Mouse (Mus musculus) forebrain, embryonic 12.5 days (tissue): ENCODE results near the gene Pitpnc1. TPM values are rescaled to one million over a fixed set of nuclear protein-coding genes. Genes with fewer than 3 reads are reported as not detected.

Experiments used
- ATAC-seq: fragments of 200-750 bp; cut with Nextera tagmentation; 2 replicates; pipeline ENCODE4 v1.8.0; 2017; ENCODE audit warnings: moderate TSS enrichment; ENCODE audit not compliant: low FRiP score
- H3K27ac ChIP-seq: fragments of 300-500 bp; sonication (generic); 2 replicates; pipeline ENCODE4 v1.5.1; 2016; ENCODE audit warnings: mild to moderate bottlenecking
- H3K27me3 ChIP-seq: fragments of 300-500 bp; sonication (generic); 2 replicates; pipeline ENCODE4 v1.6.1; 2016; ENCODE audit warnings: mild to moderate bottlenecking
- H3K36me3 ChIP-seq: fragments of 300-500 bp; sonication (generic); replicated peaks from 2 replicates; pipeline ENCODE4 v1.6.1; 2016; ENCODE audit warnings: mild to moderate bottlenecking
- H3K4me1 ChIP-seq: fragments of 300-500 bp; sonication (generic); 2 replicates; pipeline ENCODE4 v1.6.1; 2016
- H3K4me2 ChIP-seq: fragments of 300-500 bp; sonication (generic); 2 replicates; pipeline ENCODE4 v1.6.1; 2016; ENCODE audit warnings: mild to moderate bottlenecking, moderate library complexity
- H3K4me3 ChIP-seq: fragments of 300-500 bp; sonication (generic); replicated peaks from 2 replicates; pipeline ENCODE4 v1.5.1; 2016; ENCODE audit warnings: mild to moderate bottlenecking
- H3K9ac ChIP-seq: fragments of 300-500 bp; sonication (generic); 2 replicates; pipeline ENCODE4 v1.6.1; 2016; ENCODE audit warnings: mild to moderate bottlenecking
- H3K9me3 ChIP-seq: fragments of 300-500 bp; sonication (generic); 2 replicates; pipeline ENCODE4 v1.6.1; 2016
- WGBS: fragments of 180-500 bp; shearing (Covaris S2); methylation state at CpG from one replicate; pipeline ENCODE4 v1.1.7; 2016; 5-methylcytosine and 5-hydroxymethylcytosine counted together
- polyA plus RNA-seq: library from polyadenylated mRNA; unstranded; fragments of >200 nt; fragmentation: Nextera tagmentation; extraction: Ambion mirVana; gene quantifications from 2 replicates; pipeline ENCODE4 v1.2.1, GENCODE M21; 2016

The Pitpnc1 gene
- polyA plus RNA-seq, 1 experiment from 2014 or later = 34.7 TPM

- 89% methylated on average over 13 of the region's 13 CpGs for WGBS
These were observed 178.5 kb downstream of the Pitpnc1 start for GRCm38 (mm10) chr11:107292036-107292435.

GRCm38 (mm10) chr11:107288186-107288563, 182.3 kb downstream of the Pitpnc1 start:
- H3K9me3 ChIP-seq = no peaks in the 10 kb centered on the region
- H3K4me3 ChIP-seq = no peak overlapping the region
- peaks cover 8% of the 10 kb centered on the region; the same call in 1 of the 2 replicates for H3K36me3 ChIP-seq
- H3K27me3 ChIP-seq = no peaks in the 10 kb centered on the region
- WGBS = 96% methylated on average over 2 of the region's 2 CpGs
- no peak overlapping the region for H3K9ac ChIP-seq
- H3K4me2 ChIP-seq = no peak overlapping the region
- no peak overlapping the region for H3K27ac ChIP-seq
- no peaks in the 10 kb centered on the region for H3K4me1 ChIP-seq
- no peak for ATAC-seq

More at GRCm38 (mm10) chr11:107292036-107292435, 178.5 kb downstream of the Pitpnc1 start:
- Histone ChIP-seq H3K27me3 (no peaks in the 10 kb centered on the region), H3K4me2 (no peak overlapping the region), H3K4me1 (no peaks in the 10 kb centered on the region), H3K4me3 (no peak overlapping the region), H3K9me3 (no peaks in the 10 kb centered on the region), H3K9ac (no peak overlapping the region), H3K27ac (0 out of 2 replicates have a peak overlapping the region, but pooled peaks have one; percentile 15), H3K36me3 (peaks cover 10% of the 10 kb centered on the region; the same call in 1 of the 2 replicates)
- no peak for ATAC-seq

GRCm38 (mm10) chr11:107287215-107288185, 183.0 kb downstream of the Pitpnc1 start:
- Histone ChIP-seq H3K4me3 (no peak overlapping the region), H3K4me1 (no peaks in the 10 kb centered on the region), H3K27ac (no peak overlapping the region), H3K4me2 (no peak overlapping the region), H3K9me3 (no peaks in the 10 kb centered on the region), H3K27me3 (no peaks in the 10 kb centered on the region), H3K9ac (no peak overlapping the region), H3K36me3 (peaks cover 8% of the 10 kb centered on the region; the same call in 1 of the 2 replicates)
- ATAC-seq = no peak
- 93% methylated on average over 11 of the region's 11 CpGs for WGBS

GRCm38 (mm10) chr11:107285731-107286130, 184.8 kb downstream of the Pitpnc1 start:
- no peaks in the 10 kb centered on the region for H3K27me3 ChIP-seq
- no peak overlapping the region for H3K27ac ChIP-seq
- H3K4me1 ChIP-seq = peaks cover 4% of the 10 kb centered on the region; the same call in 1 of the 2 replicates
- peaks cover 8% of the 10 kb centered on the region; the same call in 1 of the 2 replicates for H3K36me3 ChIP-seq
- WGBS = 88% methylated on average over 7 of the region's 7 CpGs
- no peak overlapping the region for H3K4me3 ChIP-seq
- H3K4me2 ChIP-seq = no peak overlapping the region
- H3K9ac ChIP-seq = no peak overlapping the region
- H3K9me3 ChIP-seq = no peaks in the 10 kb centered on the region
- ATAC-seq = no peak

- Histone ChIP-seq H3K27ac (no peak overlapping the region), H3K9ac (no peak overlapping the region), H3K9me3 (no peaks in the 10 kb centered on the region), H3K36me3 (peaks cover 5% of the 10 kb centered on the region; the same call in 1 of the 2 replicates), H3K4me3 (no peak overlapping the region), H3K4me2 (no peak overlapping the region), H3K4me1 (peaks cover 22% of the 10 kb centered on the region), H3K27me3 (no peaks in the 10 kb centered on the region)
- WGBS = 94% methylated on average over 3 of the region's 3 CpGs
- no peak for ATAC-seq
These were observed 186.9 kb downstream of the Pitpnc1 start for GRCm38 (mm10) chr11:107283632-107284031.

GRCm38 (mm10) chr11:107282481-107282880, 188.0 kb downstream of the Pitpnc1 start:
- H3K9ac ChIP-seq = no peak overlapping the region
- no peaks in the 10 kb centered on the region for H3K9me3 ChIP-seq
- WGBS = 91% methylated on average over 7 of the region's 7 CpGs
- peaks cover 22% of the 10 kb centered on the region for H3K4me1 ChIP-seq
- H3K36me3 ChIP-seq = peaks cover 2% of the 10 kb centered on the region; the same call in 1 of the 2 replicates
- ATAC-seq = no peak
- no peaks in the 10 kb centered on the region for H3K27me3 ChIP-seq
- no peak overlapping the region for H3K4me3 ChIP-seq
- no peak overlapping the region for H3K27ac ChIP-seq
- H3K4me2 ChIP-seq = no peak overlapping the region

- no peaks in the 10 kb centered on the region for H3K9me3 ChIP-seq
- H3K4me1 ChIP-seq = peaks cover 27% of the 10 kb centered on the region
- no peaks in the 10 kb centered on the region for H3K36me3 ChIP-seq
- no peak overlapping the region for H3K4me2 ChIP-seq
- 12% methylated on average over 8 of the region's 8 CpGs for WGBS
- H3K9ac ChIP-seq = no peak overlapping the region
- no peak overlapping the region for H3K27ac ChIP-seq
- H3K27me3 ChIP-seq = no peaks in the 10 kb centered on the region
- no peak for ATAC-seq
- no peak overlapping the region for H3K4me3 ChIP-seq
These were observed 191.2 kb downstream of the Pitpnc1 start for GRCm38 (mm10) chr11:107279258-107279657.

- H3K4me2 ChIP-seq = no peak overlapping the region
- no peak overlapping the region for H3K27ac ChIP-seq
- WGBS = 71% methylated on average over 7 of the region's 7 CpGs
- peaks cover 35% of the 10 kb centered on the region for H3K4me1 ChIP-seq
- H3K9ac ChIP-seq = no peak overlapping the region
- H3K4me3 ChIP-seq = no peak overlapping the region
- no peaks in the 10 kb centered on the region for H3K9me3 ChIP-seq
- ATAC-seq = no peak
- no peaks in the 10 kb centered on the region for H3K36me3 ChIP-seq
- H3K27me3 ChIP-seq = no peaks in the 10 kb centered on the region
These were observed 193.6 kb downstream of the Pitpnc1 start for GRCm38 (mm10) chr11:107276898-107277297.

- Histone ChIP-seq H3K27me3 (no peaks in the 10 kb centered on the region), H3K9me3 (no peaks in the 10 kb centered on the region), H3K4me3 (no peak overlapping the region), H3K9ac (no peak overlapping the region), H3K36me3 (no peaks in the 10 kb centered on the region), H3K27ac (no peak overlapping the region), H3K4me2 (no peak overlapping the region), H3K4me1 (peaks cover 35% of the 10 kb centered on the region)
- no peak for ATAC-seq
- 77% methylated on average over 3 of the region's 3 CpGs for WGBS
These were observed 194.2 kb downstream of the Pitpnc1 start for GRCm38 (mm10) chr11:107276337-107276736.

GRCm38 (mm10) chr11:107275902-107276301, 194.6 kb downstream of the Pitpnc1 start:
- Histone ChIP-seq H3K9ac (no peak overlapping the region), H3K4me1 (peaks cover 33% of the 10 kb centered on the region), H3K9me3 (no peaks in the 10 kb centered on the region), H3K4me3 (no peak overlapping the region), H3K36me3 (no peaks in the 10 kb centered on the region), H3K4me2 (no peak overlapping the region), H3K27ac (no peak overlapping the region), H3K27me3 (no peaks in the 10 kb centered on the region)
- WGBS = 29% methylated on average over 6 of the region's 6 CpGs
- ATAC-seq = 0 out of 2 replicates have a peak, but pooled peaks have one; percentile 44

GRCm38 (mm10) chr11:107274206-107274605, 196.3 kb downstream of the Pitpnc1 start:
- Histone ChIP-seq H3K27ac (no peak overlapping the region), H3K4me3 (no peak overlapping the region), H3K4me2 (no peak overlapping the region), H3K36me3 (no peaks in the 10 kb centered on the region; the same call in 1 of the 2 replicates), H3K9ac (no peak overlapping the region), H3K9me3 (no peaks in the 10 kb centered on the region), H3K27me3 (no peaks in the 10 kb centered on the region), H3K4me1 (peaks cover 16% of the 10 kb centered on the region)
- ATAC-seq = no peak
- WGBS = 73% methylated on average over 9 of the region's 9 CpGs

- peaks cover 6% of the 10 kb centered on the region; the same call in 1 of the 2 replicates for H3K9me3 ChIP-seq
- H3K4me1 ChIP-seq = peaks cover 14% of the 10 kb centered on the region
- H3K27ac ChIP-seq = peak overlapping the region; percentile 59; the same call in 1 of the 2 replicates
- no peak for ATAC-seq
- no peaks in the 10 kb centered on the region for H3K27me3 ChIP-seq
- no peak overlapping the region for H3K9ac ChIP-seq
- H3K36me3 ChIP-seq = peaks cover 4% of the 10 kb centered on the region; the same call in 1 of the 2 replicates
- 85% methylated on average over 11 of the region's 11 CpGs for WGBS
- no peak overlapping the region for H3K4me3 ChIP-seq
- no peak overlapping the region for H3K4me2 ChIP-seq
These were observed 198.0 kb downstream of the Pitpnc1 start for GRCm38 (mm10) chr11:107272351-107272975.
